Mouse (Mus musculus) olfactory bulb, adult 2 months (tissue): ENCODE results near the gene Lsamp.

ENCODE experiments used
- CTCF ChIP-seq: fragments of 200-500 bp; IDR thresholded peaks from 2 replicates; pipeline ENCODE4 v1.5.1; 2012; ENCODE audit warnings: low read depth, mild to moderate bottlenecking, low read length, moderate library complexity; ENCODE audit not compliant: insufficient read depth
- POLR2A ChIP-seq: fragments of 200-500 bp; IDR thresholded peaks from 2 replicates; pipeline ENCODE4 v1.6.1; 2012; ENCODE audit warnings: mild to moderate bottlenecking, low read depth, low read length, moderate library complexity; ENCODE audit not compliant: insufficient read depth

GRCm38 (mm10) chr16:40708558-40708957, 724.4 kb downstream of the Lsamp start:
- TF ChIP-seq POLR2A (no peak), CTCF (no peak)
